Mouse (Mus musculus) cerebellum, adult 2 months (tissue): ENCODE measurements around the gene Zmynd10.

Experiments
- CTCF ChIP-seq: fragments of 200-500 bp; IDR thresholded peaks from 2 replicates; pipeline ENCODE4 v1.5.1; 2011; ENCODE audit warnings: low read depth, mild to moderate bottlenecking, control low read depth, low read length, moderate library complexity, borderline replicate concordance; ENCODE audit not compliant: insufficient read depth
- POLR2A ChIP-seq: fragments of 200-500 bp; IDR thresholded peaks from 2 replicates; pipeline ENCODE4 v1.6.1; 2011; ENCODE audit warnings: low read length, control low read depth, borderline replicate concordance; ENCODE audit not compliant: insufficient read depth

DNA sequence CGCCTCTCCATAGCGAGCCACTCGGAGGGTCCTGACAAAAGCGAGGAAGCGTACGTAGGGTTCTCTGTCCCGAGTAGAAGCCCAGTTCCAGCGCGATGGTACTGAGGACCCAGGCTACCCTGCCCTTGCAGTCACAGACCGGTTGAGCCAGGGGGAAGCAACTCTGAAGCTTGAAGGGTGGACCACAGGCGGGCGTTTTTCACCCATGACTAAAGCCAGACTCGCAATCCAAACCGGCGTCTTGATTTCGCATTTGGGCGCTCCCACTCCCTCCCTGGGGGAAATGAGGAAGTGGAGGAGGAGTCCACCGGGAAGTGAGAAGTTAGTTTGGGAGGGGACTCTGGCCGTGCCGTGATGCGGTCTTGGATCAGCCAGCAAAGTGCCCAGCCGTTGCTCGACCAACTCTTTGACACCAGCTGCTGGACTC, 7.9 kb downstream of the Zmynd10 start:
- TF ChIP-seq CTCF (no peak), POLR2A (no peak)
